Mouse (Mus musculus) lung, postnatal 0 days (tissue): ENCODE results near the gene Dus3l. TPM values are rescaled to one million over a fixed set of nuclear protein-coding genes. Genes with fewer than 3 reads are reported as not detected.

Source experiments
- ATAC-seq: fragments of 200-750 bp; cut with Nextera tagmentation; 2 replicates; pipeline ENCODE4 v1.8.0; 2017; ENCODE audit warnings: moderate library complexity
- DNase-seq: peaks from one replicate; pipeline ENCODE4 v3.0.0-alpha.2; 2016; ENCODE audit warnings: low spot score
- H3K27ac ChIP-seq: fragments of 300-500 bp; sonication (generic); 2 replicates; pipeline ENCODE4 v1.5.1; 2014; ENCODE audit warnings: antibody characterized with exemption, mild to moderate bottlenecking, low read length, mixed read lengths
- H3K27me3 ChIP-seq: fragments of 300-500 bp; sonication (generic); replicated peaks from 2 replicates; pipeline ENCODE4 v1.6.1; 2014; ENCODE audit warnings: low read length, mixed read lengths; ENCODE audit not compliant: insufficient read depth
- H3K36me3 ChIP-seq: fragments of 300-500 bp; sonication (generic); 2 replicates; pipeline ENCODE4 v1.6.1; 2014; ENCODE audit warnings: low read length, mixed read lengths; ENCODE audit not compliant: insufficient read depth
- H3K4me1 ChIP-seq: fragments of 300-500 bp; sonication (generic); 2 replicates; pipeline ENCODE4 v1.6.1; 2014; ENCODE audit warnings: antibody characterized with exemption, low read depth, low read length, mixed read lengths; ENCODE audit not compliant: insufficient read depth
- H3K4me2 ChIP-seq: fragments of 300-500 bp; sonication (generic); replicated peaks from 2 replicates; pipeline ENCODE4 v1.6.1; 2014; ENCODE audit warnings: low read depth, mild to moderate bottlenecking, low read length, moderate library complexity, mixed read lengths
- H3K4me3 ChIP-seq: fragments of 300-500 bp; sonication (generic); 2 replicates; pipeline ENCODE4 v1.5.1; 2014; ENCODE audit warnings: low read depth, low read length
- H3K9ac ChIP-seq: fragments of 300-500 bp; sonication (generic); replicated peaks from 2 replicates; pipeline ENCODE4 v1.6.1; 2014; ENCODE audit warnings: low read depth, mild to moderate bottlenecking
- H3K9me3 ChIP-seq: fragments of 300-500 bp; sonication (generic); 2 replicates; pipeline ENCODE4 v1.6.1; 2016; ENCODE audit warnings: low read length, mixed read lengths
- CTCF ChIP-seq: IDR thresholded peaks from 2 replicates; pipeline ENCODE4 v1.5.1; 2016; ENCODE audit warnings: antibody characterized with exemption, mild to moderate bottlenecking
- EP300 ChIP-seq: IDR thresholded peaks from 2 replicates; pipeline ENCODE4 v1.6.1; 2016; ENCODE audit warnings: antibody characterized with exemption, mild to moderate bottlenecking, control low read depth
- WGBS: fragments of 180-500 bp; shearing (Covaris S2); extraction: QIAGEN DNeasy Blood & Tissue Kit; methylation state at CpG from one replicate; pipeline ENCODE4 v1.1.7; 2014; 5-methylcytosine and 5-hydroxymethylcytosine counted together
- polyA plus RNA-seq: library from polyadenylated mRNA; unstranded; fragments of >200 nt; fragmentation: Nextera tagmentation; extraction: Ambion mirVana; gene quantifications from 2 replicates; pipeline ENCODE4 v1.2.1, GENCODE M21; 2015

Gene Dus3l
- polyA plus RNA-seq, 1 experiment from 2014 or later, result 29.7 TPM

DNA sequence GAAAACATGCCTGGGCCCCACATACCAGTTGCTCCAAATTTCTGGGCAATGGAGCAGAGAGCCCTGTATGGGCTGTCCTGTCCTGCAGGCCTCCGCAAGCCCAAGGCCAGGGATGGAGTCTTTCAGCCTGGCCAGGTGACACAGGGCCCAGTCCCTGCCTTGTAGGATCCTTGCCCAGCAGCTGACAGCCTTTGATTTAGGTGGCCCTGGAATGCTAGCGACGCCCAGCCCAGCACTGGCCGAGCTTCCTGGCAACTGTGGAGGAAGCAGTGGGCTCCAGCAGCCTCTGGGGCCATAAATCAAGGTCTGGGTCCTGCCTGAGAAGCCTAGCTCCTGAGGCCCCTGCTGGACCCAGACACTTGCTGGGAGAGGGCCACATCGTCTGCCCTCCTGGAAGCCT lies 42.1 kb upstream of the Dus3l start:
- Histone ChIP-seq H3K4me3 (no peak overlapping the region), H3K9ac (no peak overlapping the region), H3K36me3 (peaks cover 6% of the 10 kb centered on the region; the same call in 1 of the 2 replicates), H3K4me1 (peaks cover 3% of the 10 kb centered on the region; the same call in 1 of the 2 replicates), H3K4me2 (no peak overlapping the region), H3K27me3 (no peaks in the 10 kb centered on the region), H3K27ac (no peak overlapping the region), H3K9me3 (no peaks in the 10 kb centered on the region)
- ATAC-seq (no peak), DNase-seq (no peak)
- 65% methylated on average over 5 of the region's 5 CpGs for WGBS
- TF ChIP-seq EP300 (no peak), CTCF (no peak)

DNA sequence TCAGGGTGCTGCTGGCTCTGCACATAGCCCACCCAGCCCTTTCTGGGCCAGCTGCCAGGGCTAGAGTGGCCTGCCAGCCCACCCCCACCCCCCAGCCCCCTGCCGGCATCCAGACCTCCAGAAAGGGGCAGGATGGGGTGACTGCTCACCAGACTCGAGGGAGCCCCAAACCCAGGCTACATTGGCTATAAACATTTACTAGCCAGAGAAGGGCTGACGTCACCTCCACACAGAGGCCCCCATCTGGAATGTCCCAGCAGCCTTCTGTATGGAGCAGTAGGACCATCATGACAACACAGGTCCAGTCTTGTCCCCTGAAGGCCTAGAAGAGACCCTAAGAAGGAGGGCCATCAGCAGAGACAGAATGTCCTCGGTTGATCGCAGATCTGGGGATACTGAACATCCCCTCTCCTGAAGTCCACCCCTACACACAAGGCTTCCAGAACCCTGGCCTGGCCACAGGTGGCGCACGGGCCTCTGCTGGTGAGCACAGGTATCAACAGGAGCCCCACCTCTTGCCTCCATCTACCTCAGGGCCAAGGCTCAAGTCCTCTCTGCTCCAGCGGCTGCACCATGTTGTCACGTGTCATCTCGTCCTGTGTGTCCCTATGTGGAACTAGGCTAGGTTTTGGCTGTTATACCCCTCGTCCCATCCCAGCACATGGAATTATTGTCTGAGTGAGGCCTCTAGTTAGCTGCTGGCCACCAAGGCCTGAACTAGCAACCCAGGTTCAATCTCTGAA lies 41.0 kb upstream of the Dus3l start:
- 76% methylated on average over 11 of the region's 11 CpGs for WGBS
- H3K27me3 ChIP-seq, result no peaks in the 10 kb centered on the region
- no peak for ATAC-seq
- H3K36me3 ChIP-seq, result peaks cover 6% of the 10 kb centered on the region; the same call in 1 of the 2 replicates
- no peak overlapping the region for H3K27ac ChIP-seq
- DNase-seq, result no peak
- peaks cover under 1% of the 10 kb centered on the region; the same call in 1 of the 2 replicates for H3K4me1 ChIP-seq
- H3K4me3 ChIP-seq, result no peak overlapping the region
- TF ChIP-seq EP300 (no peak), CTCF (no peak)
- H3K4me2 ChIP-seq, result no peak overlapping the region
- no peaks in the 10 kb centered on the region for H3K9me3 ChIP-seq
- H3K9ac ChIP-seq, result no peak overlapping the region

DNA sequence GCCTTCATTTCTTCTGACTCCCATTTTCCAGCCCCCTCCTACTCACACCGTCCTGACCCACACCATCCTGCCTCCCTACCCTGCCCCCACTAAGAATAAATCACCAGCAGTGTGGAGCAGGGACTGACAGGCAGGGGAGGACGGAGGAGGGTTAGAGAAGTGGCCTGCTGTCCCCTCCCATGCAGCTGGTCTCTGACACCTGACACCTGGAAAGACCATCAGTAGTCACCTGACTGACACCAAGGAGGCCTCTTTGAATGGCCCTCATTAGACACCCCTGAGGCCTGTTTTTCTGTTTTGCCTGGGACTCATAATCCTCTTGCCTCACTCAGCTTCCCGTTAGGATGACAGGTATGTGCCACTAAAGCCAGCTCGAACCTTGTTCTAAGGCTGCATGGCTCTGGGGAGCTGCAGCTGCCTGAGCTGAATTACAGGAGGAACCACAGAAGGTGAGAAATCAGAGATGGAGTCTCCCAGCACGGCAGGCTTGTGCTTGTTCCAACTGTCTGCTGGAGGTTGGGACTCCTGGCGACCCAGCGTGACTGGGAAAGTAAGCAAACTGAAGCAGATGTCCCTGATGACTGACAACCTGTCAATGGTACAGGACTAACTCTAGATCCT lies 37.4 kb upstream of the Dus3l start:
- ATAC-seq (no peak), DNase-seq (no peak)
- TF ChIP-seq EP300 (no peak), CTCF (no peak)
- no peaks in the 10 kb centered on the region for H3K4me1 ChIP-seq
- H3K27ac ChIP-seq, result no peak overlapping the region
- 21% methylated on average over 7 of the region's 7 CpGs for WGBS
- peaks cover 6% of the 10 kb centered on the region; the same call in 1 of the 2 replicates for H3K36me3 ChIP-seq
- no peaks in the 10 kb centered on the region for H3K27me3 ChIP-seq
- H3K9ac ChIP-seq, result no peak overlapping the region
- no peak overlapping the region for H3K4me2 ChIP-seq
- no peaks in the 10 kb centered on the region for H3K9me3 ChIP-seq
- H3K4me3 ChIP-seq, result no peak overlapping the region

DNA sequence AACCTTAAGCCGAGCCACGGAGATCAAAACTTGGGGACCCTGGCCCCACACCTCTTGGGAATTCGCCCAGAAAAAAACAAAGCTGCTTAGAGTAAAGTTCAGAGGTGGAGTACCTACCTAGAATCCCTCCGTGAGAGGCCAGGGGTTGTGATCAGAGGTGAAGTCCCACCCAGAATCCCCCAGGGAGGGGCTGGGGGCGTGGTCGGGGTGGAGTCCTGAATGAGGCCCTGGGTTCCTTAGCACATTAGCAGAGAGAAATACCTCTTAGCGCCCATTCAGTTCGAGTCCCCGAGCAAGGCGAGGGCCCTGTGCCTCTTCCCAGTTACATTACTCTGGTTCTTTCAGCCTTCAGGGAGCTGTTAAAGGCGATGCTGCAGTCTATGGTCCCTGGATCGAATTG lies 36.9 kb upstream of the Dus3l start:
- TF ChIP-seq CTCF, result no peak
- ATAC-seq (no peak), DNase-seq (no peak)
- H3K36me3 ChIP-seq, result peaks cover 3% of the 10 kb centered on the region; the same call in 1 of the 2 replicates
- H3K4me3 ChIP-seq, result no peak overlapping the region
- no peaks in the 10 kb centered on the region for H3K27me3 ChIP-seq
- no peaks in the 10 kb centered on the region for H3K4me1 ChIP-seq
- no peak overlapping the region for H3K27ac ChIP-seq
- H3K9ac ChIP-seq, result no peak overlapping the region
- H3K4me2 ChIP-seq, result no peak overlapping the region
- WGBS, result 13% methylated on average over 12 of the region's 12 CpGs
- H3K9me3 ChIP-seq, result no peaks in the 10 kb centered on the region

DNA sequence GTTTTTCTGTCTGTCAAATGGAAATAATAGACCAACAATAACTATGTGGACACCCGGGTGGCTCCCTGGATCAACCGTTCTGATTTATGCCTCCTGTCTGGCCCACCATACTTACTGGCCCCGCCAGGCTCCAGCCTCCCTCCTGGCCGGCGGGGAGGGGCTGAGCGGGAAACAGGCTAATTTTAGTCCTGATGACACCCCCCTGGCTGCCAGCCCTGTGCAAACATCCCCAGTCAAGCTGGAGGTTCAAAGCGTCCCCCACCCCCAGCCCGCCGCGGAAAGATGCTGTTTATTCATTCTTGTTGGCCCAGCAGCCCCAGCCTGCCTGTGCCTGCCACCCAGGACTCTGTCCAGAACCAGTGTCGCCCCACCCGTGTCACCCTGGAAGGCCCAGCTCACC lies 36.4 kb upstream of the Dus3l start:
- ATAC-seq (peak; percentile 76), DNase-seq (peak; percentile 52)
- Histone ChIP-seq H3K36me3 (no peaks in the 10 kb centered on the region; the same call in 1 of the 2 replicates), H3K27ac (no peak overlapping the region), H3K4me1 (no peaks in the 10 kb centered on the region), H3K4me3 (no peak overlapping the region), H3K27me3 (no peaks in the 10 kb centered on the region), H3K9ac (no peak overlapping the region), H3K4me2 (no peak overlapping the region), H3K9me3 (no peaks in the 10 kb centered on the region)
- WGBS, result 6% methylated on average over 12 of the region's 12 CpGs
- no peak for TF ChIP-seq EP300
- no peak for TF ChIP-seq CTCF

DNA sequence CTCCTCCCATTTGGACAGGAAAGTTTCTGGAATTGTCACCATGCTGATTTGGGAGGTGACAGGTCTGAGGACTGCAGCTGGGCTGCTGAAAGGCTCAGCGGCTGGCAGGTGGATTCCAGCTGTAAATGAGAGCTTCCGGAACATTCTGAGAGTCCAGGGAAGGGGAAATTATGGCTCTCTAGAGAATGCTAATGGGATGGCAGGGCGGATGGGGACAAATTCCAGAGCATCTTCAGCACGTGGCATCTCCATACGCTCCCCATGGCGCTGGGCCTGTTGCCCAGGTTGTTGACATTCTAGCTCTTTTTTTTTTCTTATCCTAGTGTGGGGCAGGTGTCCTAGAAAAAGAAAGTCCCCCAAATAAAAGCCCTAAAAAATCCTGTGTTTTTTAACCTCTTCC lies 35.4 kb upstream of the Dus3l start:
- Histone ChIP-seq H3K27ac (no peak overlapping the region), H3K4me2 (no peak overlapping the region)

More for the DNA sequence above, 35.4 kb upstream of the Dus3l start:
- Histone ChIP-seq H3K9me3 (no peaks in the 10 kb centered on the region), H3K27me3 (no peaks in the 10 kb centered on the region), H3K4me1 (no peaks in the 10 kb centered on the region), H3K36me3 (no peaks in the 10 kb centered on the region), H3K9ac (no peak overlapping the region), H3K4me3 (no peak overlapping the region)
- ATAC-seq, result no peak
- 38% methylated on average over 6 of the region's 6 CpGs for WGBS
- TF ChIP-seq EP300 (no peak), CTCF (no peak)
- no peak for DNase-seq
